Mouse (Mus musculus): ENCODE measurements around the gene Desi1. TPM values are rescaled to one million over a fixed set of nuclear protein-coding genes. Genes with fewer than 3 reads are reported as not detected.

Desi1 gene
- polyA plus RNA-seq, 1 experiment from 2014 or later, result 32.6 TPM

- H3K27me3 ChIP-seq (ENCODE audit: control insufficient read depth, insufficient read depth, low read length), result no peaks in the 10 kb centered on the region
- H3K4me1 ChIP-seq (replicated peaks; ENCODE audit: control insufficient read depth, insufficient read depth, low read length), result no peaks in the 10 kb centered on the region
- 0 out of 2 replicates have a peak, but pooled peaks cover 2% of the 10 kb centered on the region for H3K36me3 ChIP-seq (ENCODE audit: control insufficient read depth, insufficient read depth, low read length)
- no peak overlapping the region for H3K4me3 ChIP-seq (ENCODE audit: low read depth, low read length)
- ATAC-seq (ENCODE audit: low FRiP score) (no peak), DNase-seq (ENCODE audit: low spot score) (no peak)
- H3K9ac ChIP-seq (ENCODE audit: low read depth, low read length), result no peak overlapping the region
- no peaks in the 10 kb centered on the region for H3K9me3 ChIP-seq (ENCODE audit: control insufficient read depth, low read length)
- no peak overlapping the region for H3K27ac ChIP-seq (ENCODE audit: low read depth, low read length)
- H3K4me2 ChIP-seq (replicated peaks; ENCODE audit: low read depth, low read length), result no peak overlapping the region
- WGBS, result 93% methylated on average over 6 of the region's 6 CpGs
These were observed 78.9 kb downstream of the Desi1 start for GRCm38 (mm10) chr15:81954716-81955115.

- H3K4me3 ChIP-seq (ENCODE audit: low read depth, low read length), result no peak overlapping the region
- ATAC-seq (ENCODE audit: low FRiP score), result no peak
- no peaks in the 10 kb centered on the region for H3K27me3 ChIP-seq (ENCODE audit: control insufficient read depth, insufficient read depth, low read length)
- no peak overlapping the region for H3K4me2 ChIP-seq (replicated peaks; ENCODE audit: low read depth, low read length)
- DNase-seq (ENCODE audit: low spot score), result no peak
- no peak overlapping the region for H3K9ac ChIP-seq (ENCODE audit: low read depth, low read length)
- 0 out of 2 replicates have a peak, but pooled peaks cover 2% of the 10 kb centered on the region for H3K36me3 ChIP-seq (ENCODE audit: control insufficient read depth, insufficient read depth, low read length)
- 96% methylated on average over 9 of the region's 9 CpGs for WGBS
- no peak overlapping the region for H3K27ac ChIP-seq (ENCODE audit: low read depth, low read length)
- no peaks in the 10 kb centered on the region for H3K4me1 ChIP-seq (replicated peaks; ENCODE audit: control insufficient read depth, insufficient read depth, low read length)
- H3K9me3 ChIP-seq (ENCODE audit: control insufficient read depth, low read length), result no peaks in the 10 kb centered on the region
These were observed 79.5 kb downstream of the Desi1 start for GRCm38 (mm10) chr15:81954151-81954583.

GRCm38 (mm10) chr15:81952310-81952709 lies 81.4 kb downstream of the Desi1 start:
- WGBS, result 84% methylated on average over 4 of the region's 4 CpGs
- ATAC-seq (ENCODE audit: low FRiP score) (no peak), DNase-seq (ENCODE audit: low spot score) (no peak)
- Histone ChIP-seq H3K9ac (ENCODE audit: low read depth, low read length) (no peak overlapping the region), H3K27ac (ENCODE audit: low read depth, low read length) (no peak overlapping the region), H3K4me3 (ENCODE audit: low read depth, low read length) (no peak overlapping the region), H3K4me2 (replicated peaks; ENCODE audit: low read depth, low read length) (no peak overlapping the region), H3K4me1 (replicated peaks; ENCODE audit: control insufficient read depth, insufficient read depth, low read length) (no peaks in the 10 kb centered on the region), H3K27me3 (ENCODE audit: control insufficient read depth, insufficient read depth, low read length) (no peaks in the 10 kb centered on the region), H3K9me3 (ENCODE audit: control insufficient read depth, low read length) (no peaks in the 10 kb centered on the region), H3K36me3 (ENCODE audit: control insufficient read depth, insufficient read depth, low read length) (0 out of 2 replicates have a peak, but pooled peaks cover 2% of the 10 kb centered on the region)

- Histone ChIP-seq H3K9ac (ENCODE audit: low read depth, low read length) (no peak overlapping the region), H3K36me3 (ENCODE audit: control insufficient read depth, insufficient read depth, low read length) (0 out of 2 replicates have a peak, but pooled peaks cover 2% of the 10 kb centered on the region), H3K27ac (ENCODE audit: low read depth, low read length) (no peak overlapping the region), H3K4me2 (replicated peaks; ENCODE audit: low read depth, low read length) (no peak overlapping the region), H3K27me3 (ENCODE audit: control insufficient read depth, insufficient read depth, low read length) (no peaks in the 10 kb centered on the region), H3K9me3 (ENCODE audit: control insufficient read depth, low read length) (no peaks in the 10 kb centered on the region), H3K4me1 (replicated peaks; ENCODE audit: control insufficient read depth, insufficient read depth, low read length) (no peaks in the 10 kb centered on the region), H3K4me3 (ENCODE audit: low read depth, low read length) (no peak overlapping the region)
- no peak for ATAC-seq (ENCODE audit: low FRiP score)
- DNase-seq (ENCODE audit: low spot score), result no peak
- WGBS, result 92% methylated on average over 9 of the region's 9 CpGs
These were observed 82.5 kb downstream of the Desi1 start for GRCm38 (mm10) chr15:81951159-81951558.

- Histone ChIP-seq H3K4me1 (replicated peaks; ENCODE audit: control insufficient read depth, insufficient read depth, low read length) (no peaks in the 10 kb centered on the region), H3K4me3 (ENCODE audit: low read depth, low read length) (no peak overlapping the region), H3K9ac (ENCODE audit: low read depth, low read length) (no peak overlapping the region), H3K27ac (ENCODE audit: low read depth, low read length) (no peak overlapping the region), H3K4me2 (replicated peaks; ENCODE audit: low read depth, low read length) (no peak overlapping the region), H3K27me3 (ENCODE audit: control insufficient read depth, insufficient read depth, low read length) (no peaks in the 10 kb centered on the region), H3K9me3 (ENCODE audit: control insufficient read depth, low read length) (no peaks in the 10 kb centered on the region), H3K36me3 (ENCODE audit: control insufficient read depth, insufficient read depth, low read length) (0 out of 2 replicates have a peak, but pooled peaks cover 2% of the 10 kb centered on the region)
- 90% methylated on average over 5 of the region's 5 CpGs for WGBS
- ATAC-seq (ENCODE audit: low FRiP score) (no peak), DNase-seq (ENCODE audit: low spot score) (no peak)
These were observed 82.9 kb downstream of the Desi1 start for GRCm38 (mm10) chr15:81950716-81951115.

GRCm38 (mm10) chr15:81949476-81950131 lies 84.1 kb downstream of the Desi1 start:
- 70% methylated on average over 11 of the region's 11 CpGs for WGBS
- no peaks in the 10 kb centered on the region for H3K27me3 ChIP-seq (ENCODE audit: control insufficient read depth, insufficient read depth, low read length)
- DNase-seq (ENCODE audit: low spot score), result no peak
- H3K9me3 ChIP-seq (ENCODE audit: control insufficient read depth, low read length), result no peaks in the 10 kb centered on the region
- H3K36me3 ChIP-seq (ENCODE audit: control insufficient read depth, insufficient read depth, low read length), result 0 out of 2 replicates have a peak, but pooled peaks cover 2% of the 10 kb centered on the region
- H3K27ac ChIP-seq (ENCODE audit: low read depth, low read length), result no peak overlapping the region
- no peak overlapping the region for H3K4me3 ChIP-seq (ENCODE audit: low read depth, low read length)
- no peaks in the 10 kb centered on the region for H3K4me1 ChIP-seq (replicated peaks; ENCODE audit: control insufficient read depth, insufficient read depth, low read length)
- H3K9ac ChIP-seq (ENCODE audit: low read depth, low read length), result no peak overlapping the region
- no peak overlapping the region for H3K4me2 ChIP-seq (replicated peaks; ENCODE audit: low read depth, low read length)
- no peak for ATAC-seq (ENCODE audit: low FRiP score)

- ATAC-seq (ENCODE audit: low FRiP score), result no peak
- Histone ChIP-seq H3K36me3 (ENCODE audit: control insufficient read depth, insufficient read depth, low read length) (0 out of 2 replicates have a peak, but pooled peaks cover 2% of the 10 kb centered on the region), H3K27me3 (ENCODE audit: control insufficient read depth, insufficient read depth, low read length) (no peaks in the 10 kb centered on the region), H3K4me2 (replicated peaks; ENCODE audit: low read depth, low read length) (no peak overlapping the region), H3K9ac (ENCODE audit: low read depth, low read length) (no peak overlapping the region), H3K4me1 (replicated peaks; ENCODE audit: control insufficient read depth, insufficient read depth, low read length) (no peaks in the 10 kb centered on the region), H3K27ac (ENCODE audit: low read depth, low read length) (no peak overlapping the region), H3K4me3 (ENCODE audit: low read depth, low read length) (no peak overlapping the region), H3K9me3 (ENCODE audit: control insufficient read depth, low read length) (no peaks in the 10 kb centered on the region)
- DNase-seq (ENCODE audit: low spot score), result no peak
- 86% methylated on average over 10 of the region's 10 CpGs for WGBS
These were observed 84.6 kb downstream of the Desi1 start for GRCm38 (mm10) chr15:81949076-81949475.

GRCm38 (mm10) chr15:81943176-81943749 lies 90.4 kb downstream of the Desi1 start:
- DNase-seq (ENCODE audit: low spot score) (peak; percentile 76), ATAC-seq (ENCODE audit: low FRiP score) (peak; percentile 89)
- Histone ChIP-seq H3K4me1 (replicated peaks; ENCODE audit: control insufficient read depth, insufficient read depth, low read length) (no peaks in the 10 kb centered on the region), H3K9me3 (ENCODE audit: control insufficient read depth, low read length) (no peaks in the 10 kb centered on the region), H3K27ac (ENCODE audit: low read depth, low read length) (peak overlapping the region; percentile 53; the same call in 1 of the 2 replicates), H3K4me3 (ENCODE audit: low read depth, low read length) (no peak overlapping the region), H3K27me3 (ENCODE audit: control insufficient read depth, insufficient read depth, low read length) (no peaks in the 10 kb centered on the region), H3K4me2 (replicated peaks; ENCODE audit: low read depth, low read length) (peak overlapping the region; percentile 15; the same call in 1 of the 2 replicates), H3K9ac (ENCODE audit: low read depth, low read length) (no peak overlapping the region), H3K36me3 (ENCODE audit: control insufficient read depth, insufficient read depth, low read length) (no peaks in the 10 kb centered on the region)
- 8% methylated on average over 9 of the region's 9 CpGs for WGBS

Data from hindbrain, embryonic 11.5 days (tissue).